Mouse (Mus musculus) layer of hippocampus, adult 9-10 months (tissue): ENCODE measurements around the gene Nars2.

Experiments used
- DNase-seq: peaks from one replicate; pipeline ENCODE4 v3.0.0; 2022; ENCODE audit warnings: low spot score

The Nars2 gene

GRCm38 (mm10) chr7:96971027-96971996 lies 20.0 kb downstream of the Nars2 start:
- DNase-seq: no peak

GRCm38 (mm10) chr7:96972138-96972904 lies 21.0 kb downstream of the Nars2 start:
- no peak for DNase-seq

- no peak for DNase-seq
Measured at GRCm38 (mm10) chr7:96975914-96976313, 24.6 kb downstream of the Nars2 start.

- no peak for DNase-seq
Measured at GRCm38 (mm10) chr7:96977209-96977608, 25.9 kb downstream of the Nars2 start.

- DNase-seq: no peak
Measured at GRCm38 (mm10) chr7:96981366-96981765, 30.1 kb downstream of the Nars2 start.

GRCm38 (mm10) chr7:96983660-96984347 lies 32.5 kb downstream of the Nars2 start:
- no peak for DNase-seq

GRCm38 (mm10) chr7:96985798-96986197 lies 34.5 kb downstream of the Nars2 start:
- no peak for DNase-seq

- no peak for DNase-seq
Measured at GRCm38 (mm10) chr7:96986795-96987445, 35.6 kb downstream of the Nars2 start.

GRCm38 (mm10) chr7:96987676-96988075 lies 36.4 kb downstream of the Nars2 start:
- no peak for DNase-seq

- DNase-seq: no peak
Measured at GRCm38 (mm10) chr7:97012956-97013355, 61.7 kb downstream of the Nars2 start.

GRCm38 (mm10) chr7:97018005-97018404 lies 66.7 kb downstream of the Nars2 start:
- no peak for DNase-seq

GRCm38 (mm10) chr7:97018418-97018817 lies 67.1 kb downstream of the Nars2 start:
- DNase-seq: no peak

- DNase-seq: no peak
Measured at GRCm38 (mm10) chr7:97019303-97019702, 68.0 kb downstream of the Nars2 start.

GRCm38 (mm10) chr7:97026772-97027358 lies 75.6 kb downstream of the Nars2 start:
- DNase-seq: no peak

GRCm38 (mm10) chr7:97029151-97029550 lies 77.8 kb downstream of the Nars2 start:
- DNase-seq: no peak

GRCm38 (mm10) chr7:97032412-97032811 lies 81.1 kb downstream of the Nars2 start:
- DNase-seq: no peak

GRCm38 (mm10) chr7:97039641-97040040 lies 88.3 kb downstream of the Nars2 start:
- no peak for DNase-seq

- DNase-seq: no peak
Measured at GRCm38 (mm10) chr7:97041868-97042449, 90.7 kb downstream of the Nars2 start.

GRCm38 (mm10) chr7:97042981-97043380 lies 91.7 kb downstream of the Nars2 start:
- no peak for DNase-seq

- DNase-seq: no peak
Measured at GRCm38 (mm10) chr7:97060966-97061365, 109.7 kb downstream of the Nars2 start.

GRCm38 (mm10) chr7:97071512-97071911 lies 120.2 kb downstream of the Nars2 start:
- DNase-seq: no peak
